Mouse (Mus musculus): Measurements from ENCODE around the gene Pnkd. TPM values are rescaled to one million over a fixed set of nuclear protein-coding genes. Genes with fewer than 3 reads are reported as not detected.
"Not testable (repeated sequence)": the region's sequence is repeated elsewhere in the genome, so short reads cannot be mapped to it uniquely, and the experiment has no call there.

Gene Pnkd
- polyA plus RNA-seq, 1 experiment from 2014 or later, result 85.3 TPM

- 92% methylated on average over 14 of the region's 14 CpGs for WGBS
- Histone ChIP-seq H3K4me1 (peaks cover 19% of the 10 kb centered on the region), H3K4me2 (replicated peaks) (no peak overlapping the region), H3K9me3 (no peaks in the 10 kb centered on the region), H3K27me3 (no peaks in the 10 kb centered on the region), H3K36me3 (peaks cover 46% of the 10 kb centered on the region), H3K27ac (replicated peaks) (no peak overlapping the region), H3K9ac (replicated peaks) (no peak overlapping the region; the same call in 1 of the 2 replicates), H3K4me3 (no peak overlapping the region)
- no peak for ATAC-seq (ENCODE audit: low FRiP score, low read depth)
Observed at GRCm38 (mm10) chr1:74280591-74281325, 4.0 kb upstream of the Pnkd start.

- Histone ChIP-seq H3K9ac (replicated peaks) (no peak overlapping the region), H3K27ac (replicated peaks) (no peak overlapping the region), H3K4me2 (replicated peaks) (no peak overlapping the region), H3K9me3 (no peaks in the 10 kb centered on the region), H3K4me3 (no peak overlapping the region), H3K4me1 (peaks cover 23% of the 10 kb centered on the region), H3K36me3 (peaks cover 46% of the 10 kb centered on the region), H3K27me3 (no peaks in the 10 kb centered on the region)
- ATAC-seq (ENCODE audit: low FRiP score, low read depth), result no peak
- WGBS, result 100% methylated on average over 2 of the region's 2 CpGs
Observed at GRCm38 (mm10) chr1:74281372-74281771, 3.4 kb upstream of the Pnkd start.

GRCm38 (mm10) chr1:74281886-74282285 lies 2.8 kb upstream of the Pnkd start:
- Histone ChIP-seq H3K4me1 (peaks cover 23% of the 10 kb centered on the region), H3K4me2 (replicated peaks) (no peak overlapping the region), H3K27ac (replicated peaks) (no peak overlapping the region), H3K9ac (replicated peaks) (no peak overlapping the region), H3K36me3 (peaks cover 46% of the 10 kb centered on the region), H3K9me3 (no peaks in the 10 kb centered on the region), H3K27me3 (no peaks in the 10 kb centered on the region), H3K4me3 (no peak overlapping the region)
- ATAC-seq (ENCODE audit: low FRiP score, low read depth), result no peak
- WGBS, result 99% methylated on average over 8 of the region's 8 CpGs

- 88% methylated on average over 10 of the region's 10 CpGs for WGBS
- H3K4me1 ChIP-seq, result peaks cover 23% of the 10 kb centered on the region
- H3K27me3 ChIP-seq, result no peaks in the 10 kb centered on the region
- H3K4me2 ChIP-seq (replicated peaks), result peak overlapping the region; percentile 85; the same call in 1 of the 2 replicates
- no peak overlapping the region for H3K27ac ChIP-seq (replicated peaks)
- H3K36me3 ChIP-seq, result peaks cover 46% of the 10 kb centered on the region
- H3K9me3 ChIP-seq, result no peaks in the 10 kb centered on the region
- H3K9ac ChIP-seq (replicated peaks), result no peak overlapping the region
- H3K4me3 ChIP-seq, result no peak overlapping the region
- ATAC-seq (ENCODE audit: low FRiP score, low read depth), result no peak
Observed at GRCm38 (mm10) chr1:74282896-74283625, 1.7 kb upstream of the Pnkd start.

- Histone ChIP-seq H3K4me1 (peaks cover 23% of the 10 kb centered on the region), H3K27ac (replicated peaks) (peak overlapping the region; percentile 52; the same call in 1 of the 2 replicates), H3K4me2 (replicated peaks) (peak overlapping the region; percentile 85), H3K27me3 (no peaks in the 10 kb centered on the region), H3K36me3 (peaks cover 49% of the 10 kb centered on the region), H3K9me3 (no peaks in the 10 kb centered on the region), H3K4me3 (peak overlapping the region; percentile 79), H3K9ac (replicated peaks) (peak overlapping the region; percentile 75)
- WGBS, result 16% methylated on average over 15 of the region's 15 CpGs
- peak; percentile 16; the same call in 1 of the 2 replicates for ATAC-seq (ENCODE audit: low FRiP score, low read depth)
Observed at GRCm38 (mm10) chr1:74283686-74284463, 855 bp upstream of the Pnkd start.

- WGBS, result 5% methylated on average over 23 of the region's 23 CpGs
- H3K36me3 ChIP-seq, result peaks cover 42% of the 10 kb centered on the region
- H3K27me3 ChIP-seq, result no peaks in the 10 kb centered on the region
- ATAC-seq (ENCODE audit: low FRiP score, low read depth), result no peak
- peak overlapping the region; percentile 79 for H3K4me3 ChIP-seq
- peaks cover 23% of the 10 kb centered on the region for H3K4me1 ChIP-seq
- peak overlapping the region; percentile 82 for H3K4me2 ChIP-seq (replicated peaks)
- H3K27ac ChIP-seq (replicated peaks), result no peak overlapping the region
- no peaks in the 10 kb centered on the region for H3K9me3 ChIP-seq
- H3K9ac ChIP-seq (replicated peaks), result peak overlapping the region; percentile 60
Observed at GRCm38 (mm10) chr1:74285212-74286010, 681 bp downstream of the Pnkd start.

GRCm38 (mm10) chr1:74286869-74287607 lies 2.3 kb downstream of the Pnkd start:
- 60% methylated on average over 15 of the region's 17 CpGs for WGBS
- Histone ChIP-seq H3K4me1 (peaks cover 23% of the 10 kb centered on the region), H3K36me3 (peaks cover 31% of the 10 kb centered on the region)
- H3K9me3 ChIP-seq; H3K4me2 ChIP-seq (replicated peaks); H3K4me3 ChIP-seq; ATAC-seq (ENCODE audit: low FRiP score, low read depth); H3K27me3 ChIP-seq; H3K27ac ChIP-seq (replicated peaks); H3K9ac ChIP-seq (replicated peaks): not testable (repeated sequence)

- WGBS, result 81% methylated on average over 4 of the region's 4 CpGs
- H3K9ac ChIP-seq (replicated peaks), result no peak overlapping the region
- H3K27ac ChIP-seq (replicated peaks), result no peak overlapping the region
- ATAC-seq (ENCODE audit: low FRiP score, low read depth), result no peak
- H3K4me2 ChIP-seq (replicated peaks), result no peak overlapping the region
- peaks cover 24% of the 10 kb centered on the region for H3K36me3 ChIP-seq
- peaks cover 16% of the 10 kb centered on the region for H3K4me1 ChIP-seq
- H3K27me3 ChIP-seq, result no peaks in the 10 kb centered on the region
- no peaks in the 10 kb centered on the region for H3K9me3 ChIP-seq
- no peak overlapping the region for H3K4me3 ChIP-seq
Observed at GRCm38 (mm10) chr1:74288327-74288726, 3.6 kb downstream of the Pnkd start.

- no peak for ATAC-seq (ENCODE audit: low FRiP score, low read depth)
- Histone ChIP-seq H3K4me2 (replicated peaks) (no peak overlapping the region), H3K27ac (replicated peaks) (no peak overlapping the region), H3K4me1 (peaks cover 8% of the 10 kb centered on the region), H3K9ac (replicated peaks) (no peak overlapping the region), H3K36me3 (peaks cover 27% of the 10 kb centered on the region), H3K9me3 (no peaks in the 10 kb centered on the region), H3K27me3 (no peaks in the 10 kb centered on the region), H3K4me3 (no peak overlapping the region)
- WGBS, result 93% methylated on average over 9 of the region's 9 CpGs
Observed at GRCm38 (mm10) chr1:74289248-74289647, 4.5 kb downstream of the Pnkd start.

- Histone ChIP-seq H3K27ac (replicated peaks) (no peak overlapping the region), H3K4me1 (peaks cover 9% of the 10 kb centered on the region), H3K4me2 (replicated peaks) (no peak overlapping the region), H3K9me3 (no peaks in the 10 kb centered on the region), H3K9ac (replicated peaks) (no peak overlapping the region), H3K36me3 (peaks cover 27% of the 10 kb centered on the region), H3K4me3 (no peak overlapping the region), H3K27me3 (no peaks in the 10 kb centered on the region)
- ATAC-seq (ENCODE audit: low FRiP score, low read depth), result no peak
- 93% methylated on average over 2 of the region's 2 CpGs for WGBS
Observed at GRCm38 (mm10) chr1:74289740-74290139, 5.0 kb downstream of the Pnkd start.

GRCm38 (mm10) chr1:74290141-74290540 lies 5.4 kb downstream of the Pnkd start:
- Histone ChIP-seq H3K9me3 (no peaks in the 10 kb centered on the region), H3K4me3 (no peak overlapping the region), H3K4me2 (replicated peaks) (no peak overlapping the region), H3K9ac (replicated peaks) (no peak overlapping the region), H3K4me1 (peaks cover 13% of the 10 kb centered on the region), H3K27ac (replicated peaks) (no peak overlapping the region), H3K36me3 (peaks cover 27% of the 10 kb centered on the region), H3K27me3 (no peaks in the 10 kb centered on the region)
- 92% methylated on average over 5 of the region's 5 CpGs for WGBS
- ATAC-seq (ENCODE audit: low FRiP score, low read depth), result no peak

Data from midbrain, embryonic 12.5 days (tissue).